Mouse (Mus musculus) thymus, adult 2 months (tissue): Measurements from ENCODE around the gene Prdm11.

ENCODE experiments used
- CTCF ChIP-seq: fragments of 200-500 bp; IDR thresholded peaks from 2 replicates; pipeline ENCODE4 v1.5.1; 2012; ENCODE audit warnings: mild to moderate bottlenecking, control low read depth, low read length, moderate library complexity, borderline replicate concordance; ENCODE audit not compliant: control insufficient read depth, poor library complexity, insufficient read depth; ENCODE audit errors: extremely low read depth
- POLR2A ChIP-seq: fragments of 200-500 bp; IDR thresholded peaks from 2 replicates; pipeline ENCODE4 v1.6.1; 2012; ENCODE audit warnings: mild to moderate bottlenecking, low read length, control low read depth, moderate library complexity; ENCODE audit not compliant: control insufficient read depth, poor library complexity, insufficient read depth; ENCODE audit errors: extremely low read depth

- TF ChIP-seq CTCF (no peak), POLR2A (no peak)
These were observed 33.4 kb upstream of the Prdm11 start for GRCm38 (mm10) chr2:93079394-93079793.
